14 mouse cellular contexts compared by ENCODE assay signal in genomic region chr4:88012774-88013173, GRCm38 (mm10). TPM values are rescaled to one million over a fixed set of nuclear protein-coding genes. Genes with fewer than 3 reads are reported as not detected.
DNase-seq lines count a peak whose midpoint lies in the region; ATAC-seq lines count a peak whose summit lies in the region.
"Had no signal": no experiment of that assay in that cellular context is flagged by ENCODE, and none has a peak within 500 bp of the region (broad histone marks: within the 10 kb centered on the region; RNA-seq: fewer than 3 reads in every experiment).

No protein-coding gene starts in this region.

- H3K4me2 ChIP-seq in embryonic facial prominence, embryonic 11.5 days (ENCODE audit: low read depth, low read length) = no peak overlapping the region
- H3K4me2 ChIP-seq in heart, embryonic 16.5 days (ENCODE audit: low read depth, low read length) = peak overlapping the region; percentile 1
- no peak overlapping the region for H3K4me2 ChIP-seq in limb, embryonic 11.5 days (ENCODE audit: low read depth, severe bottlenecking)
- no peak overlapping the region for H3K4me2 ChIP-seq in liver, embryonic 11.5 days
- H3K4me2 ChIP-seq: liver, embryonic 13.5 days had no signal

- no peaks in the 10 kb centered on the region; the same call in 1 of the 2 replicates for H3K4me1 ChIP-seq in embryonic facial prominence, embryonic 11.5 days (ENCODE audit: control insufficient read depth, insufficient read depth, low read length)
- H3K4me1 ChIP-seq in embryonic facial prominence, embryonic 10.5 days = peaks cover 56% of the 10 kb centered on the region
- peaks cover 41% of the 10 kb centered on the region for H3K4me1 ChIP-seq in heart, embryonic 16.5 days (ENCODE audit: control insufficient read depth, insufficient read depth, low read length)
- H3K4me1 ChIP-seq in limb, embryonic 11.5 days (ENCODE audit: control insufficient read depth, insufficient read depth, low read length) = peaks cover 20% of the 10 kb centered on the region; the same call in 1 of the 2 replicates
- H3K4me1 ChIP-seq in liver, embryonic 11.5 days (replicated peaks; ENCODE audit: control insufficient read depth, insufficient read depth, low read length) = peaks cover 15% of the 10 kb centered on the region; the same call in 1 of the 2 replicates

- H3K4me3 ChIP-seq in embryonic facial prominence, embryonic 11.5 days (ENCODE audit: low read depth, low read length) = no peak overlapping the region
- no peak overlapping the region for H3K4me3 ChIP-seq in embryonic facial prominence, embryonic 10.5 days
- no peak overlapping the region for H3K4me3 ChIP-seq in heart, embryonic 16.5 days (ENCODE audit: low read length)
- no peak overlapping the region for H3K4me3 ChIP-seq in limb, embryonic 11.5 days (ENCODE audit: low read depth, low read length)
- H3K4me3 ChIP-seq in liver, embryonic 11.5 days (ENCODE audit: low read depth, low read length) = no peak overlapping the region
- H3K4me3 ChIP-seq: liver, embryonic 13.5 days had no signal

- no peaks in the 10 kb centered on the region for H3K36me3 ChIP-seq in embryonic facial prominence, embryonic 11.5 days (replicated peaks; ENCODE audit: control insufficient read depth, insufficient read depth, low read depth, low read length)
- H3K36me3 ChIP-seq in embryonic facial prominence, embryonic 10.5 days (replicated peaks) = peaks cover 31% of the 10 kb centered on the region
- no peaks in the 10 kb centered on the region for H3K36me3 ChIP-seq in heart, embryonic 16.5 days (ENCODE audit: control insufficient read depth, insufficient read depth)
- H3K36me3 ChIP-seq in limb, embryonic 11.5 days (ENCODE audit: control insufficient read depth, insufficient read depth, low read length) = 0 out of 2 replicates have a peak, but pooled peaks cover 2% of the 10 kb centered on the region
- H3K36me3 ChIP-seq in liver, embryonic 11.5 days (ENCODE audit: control insufficient read depth, insufficient read depth, low read length) = no peaks in the 10 kb centered on the region
- H3K36me3 ChIP-seq: liver, embryonic 13.5 days had no signal

- H3K9me3 ChIP-seq in embryonic facial prominence, embryonic 11.5 days (replicated peaks; ENCODE audit: control insufficient read depth, low read length) = no peaks in the 10 kb centered on the region
- H3K9me3 ChIP-seq in embryonic facial prominence, embryonic 10.5 days = no peaks in the 10 kb centered on the region
- no peaks in the 10 kb centered on the region for H3K9me3 ChIP-seq in heart, embryonic 16.5 days (replicated peaks; ENCODE audit: control insufficient read depth, low read length)
- no peaks in the 10 kb centered on the region for H3K9me3 ChIP-seq in limb, embryonic 11.5 days (ENCODE audit: control insufficient read depth, low read length)
- no peaks in the 10 kb centered on the region for H3K9me3 ChIP-seq in liver, embryonic 11.5 days (ENCODE audit: control insufficient read depth, low read length)
- H3K9me3 ChIP-seq: liver, embryonic 13.5 days had no signal

- no peak overlapping the region for H3K9ac ChIP-seq in embryonic facial prominence, embryonic 11.5 days (replicated peaks; ENCODE audit: low read length)
- no peak overlapping the region for H3K9ac ChIP-seq in heart, embryonic 16.5 days (ENCODE audit: low read length)
- H3K9ac ChIP-seq in limb, embryonic 11.5 days (ENCODE audit: low read length) = no peak overlapping the region
- H3K9ac ChIP-seq in liver, embryonic 11.5 days (ENCODE audit: low read depth, low read length) = no peak overlapping the region
- H3K9ac ChIP-seq: liver, embryonic 13.5 days had no signal

- intact Hi-C loops in heart, postnatal 10 days (cut with DNase I) = no loop called here

- 69% methylated on average over 4 of the region's 4 CpGs for WGBS in embryonic facial prominence, embryonic 11.5 days
- WGBS in embryonic facial prominence, embryonic 10.5 days = 74% methylated on average over 4 of the region's 4 CpGs
- 38% methylated on average over 4 of the region's 4 CpGs for WGBS in heart, embryonic 16.5 days
- WGBS in limb, embryonic 11.5 days = 10% methylated on average over 4 of the region's 4 CpGs
- WGBS in liver, embryonic 11.5 days = 72% methylated on average over 4 of the region's 4 CpGs

- no peaks in the 10 kb centered on the region for H3K27me3 ChIP-seq in embryonic facial prominence, embryonic 11.5 days (ENCODE audit: control insufficient read depth, insufficient read depth, low read length)
- H3K27me3 ChIP-seq in embryonic facial prominence, embryonic 10.5 days (replicated peaks; ENCODE audit: low read depth, poor library complexity, severe bottlenecking) = no peaks in the 10 kb centered on the region
- H3K27me3 ChIP-seq in heart, embryonic 16.5 days (ENCODE audit: control insufficient read depth, insufficient read depth, low read length) = no peaks in the 10 kb centered on the region
- H3K27me3 ChIP-seq in limb, embryonic 11.5 days (ENCODE audit: control insufficient read depth, insufficient read depth, low read length) = no peaks in the 10 kb centered on the region
- H3K27me3 ChIP-seq in liver, embryonic 11.5 days (replicated peaks; ENCODE audit: control insufficient read depth, insufficient read depth, low read length) = no peaks in the 10 kb centered on the region
- H3K27me3 ChIP-seq: liver, embryonic 13.5 days had no signal

- DNase-seq in embryonic facial prominence, embryonic 11.5 days (ENCODE audit: low spot score) = peak; percentile 26
- no peak for DNase-seq in embryonic facial prominence, embryonic 10.5 days (ENCODE audit: low spot score)
- DNase-seq in heart, postnatal 10 days = no peak
- peak; percentile 5 for DNase-seq in R1 (ENCODE audit: low read depth, low spot score)
- DNase-seq in limb, embryonic 11.5 days (ENCODE audit: low spot score) = peak; percentile 35
- no peak for DNase-seq in ovary, postnatal 14 days (ENCODE audit: low spot score)
- no peak for DNase-seq in liver, embryonic 11.5 days (ENCODE audit: low spot score)
- DNase-seq: cerebellum, postnatal 25 days; gastrocnemius, postnatal 10 days; kidney, postnatal 25 days; liver, embryonic 13.5 days; thymus, postnatal 14 days had no signal

- ATAC-seq in embryonic facial prominence, embryonic 11.5 days (replicated peaks; ENCODE audit: insufficient number of reproducible peaks, low FRiP score, low TSS enrichment, low read depth) = no peak
- no peak for ATAC-seq in heart, embryonic 16.5 days (replicated peaks; ENCODE audit: extremely low read depth, insufficient read depth, low FRiP score)
- ATAC-seq in limb, embryonic 11.5 days (ENCODE audit: insufficient number of reproducible peaks, low FRiP score, low TSS enrichment, low read depth) = no peak
- ATAC-seq in liver, embryonic 11.5 days (replicated peaks; ENCODE audit: low FRiP score) = no peak
- ATAC-seq: hindbrain, embryonic 16.5 days had no signal

- no peak overlapping the region for H3K27ac ChIP-seq in embryonic facial prominence, embryonic 11.5 days (replicated peaks; ENCODE audit: low read depth, low read length)
- H3K27ac ChIP-seq in embryonic facial prominence, embryonic 10.5 days (replicated peaks) = no peak overlapping the region
- H3K27ac ChIP-seq in heart, embryonic 16.5 days (ENCODE audit: low read length) = peak overlapping the region; percentile 48; the same call in 1 of the 2 replicates
- H3K27ac ChIP-seq in limb, embryonic 11.5 days (replicated peaks; ENCODE audit: low read depth, low read length) = no peak overlapping the region
- no peak overlapping the region for H3K27ac ChIP-seq in liver, embryonic 11.5 days (ENCODE audit: low read depth, low read length)
- H3K27ac ChIP-seq: liver, embryonic 13.5 days had no signal

RNA-seq across cellular contexts. Expression of gene Mllt3, which starts 20.4 kb away (rescaled TPM):
- 66.2 and 70.4 TPM in 2 replicates for polyA plus RNA-seq in embryonic facial prominence, embryonic 11.5 days (2014; fragmentation: Nextera tagmentation; extraction: Ambion mirVana)
- 46.5 and 55.4 TPM in 2 replicates for polyA plus RNA-seq in embryonic facial prominence, embryonic 10.5 days (2016; fragmentation: Nextera tagmentation; extraction: Ambion mirVana)
- 23.2 and 26.5 TPM in 2 replicates for polyA plus RNA-seq in heart, embryonic 16.5 days (2015; fragmentation: Nextera tagmentation; extraction: Ambion mirVana)
- 10 to 100 TPM; 10.7 to 12.3 TPM for total RNA-seq in heart, postnatal 10 days (2021)
- polyA plus RNA-seq in limb, embryonic 11.5 days (2014; fragmentation: Nextera tagmentation; extraction: Ambion mirVana) = 60.0 and 63.5 TPM in 2 replicates
- 77.1 and 77.5 TPM in 2 replicates for polyA plus RNA-seq in liver, embryonic 11.5 days (2014; fragmentation: Nextera tagmentation; extraction: Ambion mirVana)

Comparison
In these comparisons a context has a peak if more than half of its experiments do, and no peak if none do; other contexts are left out.
1. DNase-seq: peak in embryonic facial prominence, embryonic 11.5 days (single experiment), R1 (single experiment) and limb, embryonic 11.5 days (single experiment); none in embryonic facial prominence, embryonic 10.5 days (single experiment), heart, postnatal 10 days (0 of 2), ovary, postnatal 14 days (single experiment) and liver, embryonic 11.5 days (single experiment).